Mouse (Mus musculus): ENCODE results near the gene Scfd2.
A peak's percentile ranks its signal among the peaks of the same experiment; 100 is the strongest.

The Scfd2 gene

GRCm38 (mm10) chr5:74205509-74205908 lies 326.1 kb downstream of the Scfd2 start:
- DNase-seq (ENCODE audit: low read depth, low spot score) = no peak

GRCm38 (mm10) chr5:74204465-74204864 lies 327.1 kb downstream of the Scfd2 start:
- DNase-seq (ENCODE audit: low read depth, low spot score) = no peak

- no peak for DNase-seq (ENCODE audit: low read depth, low spot score)
These were observed 329.0 kb downstream of the Scfd2 start for GRCm38 (mm10) chr5:74202515-74202914.

GRCm38 (mm10) chr5:74201570-74202357 lies 329.8 kb downstream of the Scfd2 start:
- no peak for DNase-seq (ENCODE audit: low read depth, low spot score)

- no peak for DNase-seq (ENCODE audit: low read depth, low spot score)
These were observed 331.1 kb downstream of the Scfd2 start for GRCm38 (mm10) chr5:74200481-74200880.

- DNase-seq (ENCODE audit: low read depth, low spot score) = no peak
These were observed 331.8 kb downstream of the Scfd2 start for GRCm38 (mm10) chr5:74199793-74200192.

GRCm38 (mm10) chr5:74198446-74198845 lies 333.1 kb downstream of the Scfd2 start:
- DNase-seq (ENCODE audit: low read depth, low spot score) = no peak

GRCm38 (mm10) chr5:74197541-74198330 lies 333.8 kb downstream of the Scfd2 start:
- DNase-seq (ENCODE audit: low read depth, low spot score) = no peak

- no peak for DNase-seq (ENCODE audit: low read depth, low spot score)
These were observed 335.3 kb downstream of the Scfd2 start for GRCm38 (mm10) chr5:74196307-74196618.

GRCm38 (mm10) chr5:74195614-74196306 lies 335.8 kb downstream of the Scfd2 start:
- no peak for DNase-seq (ENCODE audit: low read depth, low spot score)

- DNase-seq (ENCODE audit: low read depth, low spot score) = peak; percentile 39
These were observed 336.5 kb downstream of the Scfd2 start, which contains the start of gene Rasl11b for GRCm38 (mm10) chr5:74194841-74195613. Rasl11b (plus strand) TSS chr5:74195286.

GRCm38 (mm10) chr5:74194027-74194840 lies 337.3 kb downstream of the Scfd2 start:
- DNase-seq (ENCODE audit: low read depth, low spot score) = no peak

GRCm38 (mm10) chr5:74193626-74194025 lies 337.9 kb downstream of the Scfd2 start:
- no peak for DNase-seq (ENCODE audit: low read depth, low spot score)

- no peak for DNase-seq (ENCODE audit: low read depth, low spot score)
These were observed 338.6 kb downstream of the Scfd2 start for GRCm38 (mm10) chr5:74193008-74193407.

GRCm38 (mm10) chr5:74190911-74191310 lies 340.6 kb downstream of the Scfd2 start:
- no peak for DNase-seq (ENCODE audit: low read depth, low spot score)

- no peak for DNase-seq (ENCODE audit: low read depth, low spot score)
These were observed 341.4 kb downstream of the Scfd2 start for GRCm38 (mm10) chr5:74190161-74190491.

GRCm38 (mm10) chr5:74189484-74190160 lies 341.9 kb downstream of the Scfd2 start:
- no peak for DNase-seq (ENCODE audit: low read depth, low spot score)

- no peak for DNase-seq (ENCODE audit: low read depth, low spot score)
These were observed 342.7 kb downstream of the Scfd2 start for GRCm38 (mm10) chr5:74188886-74189285.

- DNase-seq (ENCODE audit: low read depth, low spot score) = no peak
These were observed 343.5 kb downstream of the Scfd2 start for GRCm38 (mm10) chr5:74188076-74188475.

GRCm38 (mm10) chr5:74184607-74185006 lies 347.0 kb downstream of the Scfd2 start:
- no peak for DNase-seq (ENCODE audit: low read depth, low spot score)
